Mouse (Mus musculus) midbrain, embryonic 14.5 days (tissue): ENCODE data around the gene Dio3. TPM values are rescaled to one million over a fixed set of nuclear protein-coding genes. Genes with fewer than 3 reads are reported as not detected.

Source experiments
- ATAC-seq: fragments of 200-750 bp; cut with Nextera tagmentation; 2 replicates; pipeline ENCODE4 v1.8.0; 2017; ENCODE audit warnings: moderate number of reproducible peaks, moderate library complexity; ENCODE audit not compliant: low FRiP score, low TSS enrichment
- DNase-seq: peaks from one replicate; pipeline ENCODE4 v3.0.0-alpha.2; 2015
- H3K27ac ChIP-seq: fragments of 300-500 bp; sonication (generic); replicated peaks from 2 replicates; pipeline ENCODE4 v1.5.1; 2014; ENCODE audit warnings: mild to moderate bottlenecking, low read depth, low read length, moderate library complexity
- H3K27me3 ChIP-seq: fragments of 300-500 bp; sonication (generic); 2 replicates; pipeline ENCODE4 v1.6.1; 2014; ENCODE audit warnings: low read length, control low read depth, mixed read lengths; ENCODE audit not compliant: control insufficient read depth, insufficient read depth
- H3K36me3 ChIP-seq: fragments of 300-500 bp; sonication (generic); 2 replicates; pipeline ENCODE4 v1.6.1; 2014; ENCODE audit warnings: low read length, control low read depth; ENCODE audit not compliant: control insufficient read depth, insufficient read depth
- H3K4me1 ChIP-seq: fragments of 300-500 bp; sonication (generic); 2 replicates; pipeline ENCODE4 v1.6.1; 2014; ENCODE audit warnings: mild to moderate bottlenecking, antibody characterized with exemption, low read length, control low read depth; ENCODE audit not compliant: control insufficient read depth, insufficient read depth
- H3K4me2 ChIP-seq: fragments of 300-500 bp; sonication (generic); 2 replicates; pipeline ENCODE4 v1.6.1; 2014; ENCODE audit warnings: mild to moderate bottlenecking, low read length, moderate library complexity
- H3K4me3 ChIP-seq: fragments of 300-500 bp; sonication (generic); replicated peaks from 2 replicates; pipeline ENCODE4 v1.5.1; 2014; ENCODE audit warnings: low read depth, low read length
- H3K9ac ChIP-seq: fragments of 300-500 bp; sonication (generic); replicated peaks from 2 replicates; pipeline ENCODE4 v1.6.1; 2014; ENCODE audit warnings: mild to moderate bottlenecking, low read length, moderate library complexity
- H3K9me3 ChIP-seq: fragments of 300-500 bp; sonication (generic); 2 replicates; pipeline ENCODE4 v1.6.1; 2016; ENCODE audit warnings: low read length, control low read depth, mixed read lengths; ENCODE audit not compliant: control insufficient read depth
- WGBS: fragments of 180-500 bp; shearing (Covaris S2); extraction: QIAGEN DNeasy Blood & Tissue Kit; methylation state at CpG from one replicate; pipeline ENCODE4 v1.1.7; 2014; 5-methylcytosine and 5-hydroxymethylcytosine counted together
- microRNA-seq: library from miRNA; unstranded; fragments of <30 nt; microRNA quantifications from one replicate; pipeline ENCODE4, GENCODE M21; 2016
- polyA plus RNA-seq: library from polyadenylated mRNA; unstranded; fragments of >200 nt; fragmentation: Nextera tagmentation; extraction: Ambion mirVana; gene quantifications from 2 replicates; pipeline ENCODE4 v1.2.1, GENCODE M21; 2014

The Dio3 gene
- polyA plus RNA-seq, 1 experiment from 2014 or later, result 0.30 TPM

GRCm38 (mm10) chr12:110283792-110284191 is 4.9 kb downstream of the Dio3 start:
- WGBS, result 17% methylated on average over 4 of the region's 4 CpGs

GRCm38 (mm10) chr12:110292816-110293215 is 13.9 kb downstream of the Dio3 start:
- Histone ChIP-seq H3K9ac (no peak overlapping the region), H3K4me1 (no peaks in the 10 kb centered on the region), H3K4me2 (no peak overlapping the region), H3K27me3 (no peaks in the 10 kb centered on the region), H3K27ac (no peak overlapping the region), H3K4me3 (no peak overlapping the region), H3K36me3 (no peaks in the 10 kb centered on the region), H3K9me3 (no peaks in the 10 kb centered on the region)
- ATAC-seq (no peak), DNase-seq (no peak)
- 88% methylated on average over 5 of the region's 5 CpGs for WGBS

More at GRCm38 (mm10) chr12:110283792-110284191, 4.9 kb downstream of the Dio3 start:
- no peaks in the 10 kb centered on the region for H3K4me1 ChIP-seq
- H3K27me3 ChIP-seq, result peaks cover 61% of the 10 kb centered on the region
- H3K9me3 ChIP-seq, result no peaks in the 10 kb centered on the region
- ATAC-seq, result no peak
- no peak overlapping the region for H3K4me2 ChIP-seq
- H3K27ac ChIP-seq, result no peak overlapping the region
- DNase-seq, result no peak
- H3K4me3 ChIP-seq, result no peak overlapping the region
- H3K36me3 ChIP-seq, result no peaks in the 10 kb centered on the region
- H3K9ac ChIP-seq, result no peak overlapping the region

GRCm38 (mm10) chr12:110294891-110295290 is 16.0 kb downstream of the Dio3 start:
- Histone ChIP-seq H3K4me3 (no peak overlapping the region), H3K27ac (no peak overlapping the region), H3K27me3 (no peaks in the 10 kb centered on the region), H3K4me2 (no peak overlapping the region), H3K4me1 (no peaks in the 10 kb centered on the region), H3K9me3 (no peaks in the 10 kb centered on the region), H3K9ac (no peak overlapping the region), H3K36me3 (no peaks in the 10 kb centered on the region)
- 74% methylated on average over 16 of the region's 16 CpGs for WGBS
- ATAC-seq, result no peak
- DNase-seq, result no peak

- Histone ChIP-seq H3K27me3 (no peaks in the 10 kb centered on the region), H3K4me1 (no peaks in the 10 kb centered on the region), H3K9ac (no peak overlapping the region), H3K27ac (no peak overlapping the region), H3K4me3 (no peak overlapping the region), H3K4me2 (no peak overlapping the region), H3K9me3 (no peaks in the 10 kb centered on the region), H3K36me3 (no peaks in the 10 kb centered on the region)
- DNase-seq (no peak), ATAC-seq (no peak)
- 62% methylated on average over 11 of the region's 11 CpGs for WGBS
Measured at GRCm38 (mm10) chr12:110298653-110299052, 19.8 kb downstream of the Dio3 start.

GRCm38 (mm10) chr12:110319696-110320095 is 40.8 kb downstream of the Dio3 start:
- Histone ChIP-seq H3K4me3 (no peak overlapping the region), H3K9me3 (0 out of 2 replicates have a peak, but pooled peaks cover 4% of the 10 kb centered on the region), H3K27ac (no peak overlapping the region), H3K27me3 (no peaks in the 10 kb centered on the region), H3K4me1 (no peaks in the 10 kb centered on the region), H3K36me3 (no peaks in the 10 kb centered on the region), H3K9ac (no peak overlapping the region), H3K4me2 (no peak overlapping the region)
- 93% methylated on average over 27 of the region's 27 CpGs for WGBS
- ATAC-seq, result no peak
- DNase-seq, result no peak

Small RNA genes lying within 50 kb of the gene (microRNA-seq; reads per million reads assigned to microRNA genes)
- 1.9 reads per million, percentile 10 among the genes with 10 or more reads in this experiment for gene Mir1247

Other genes with a start within 250 kb of the Dio3 start
- 125 and 158 TPM in 2 replicates for gene Ppp2r5c, start 168.1 kb downstream of the Dio3 start, polyA plus RNA-seq